Mouse (Mus musculus) heart, adult 11 months (tissue): ENCODE data around the gene Nip7.
"Not testable (repeated sequence)": the region's sequence is repeated elsewhere in the genome, so short reads cannot be mapped to it uniquely, and the experiment has no call there.

Experiments
- DNase-seq: peaks from one replicate; pipeline ENCODE4 v3.0.0; 2022

Nip7 gene

GRCm38 (mm10) chr8:107073706-107074105 lies 17.0 kb downstream of the Nip7 start:
- DNase-seq = no peak

- DNase-seq = no peak
Measured at GRCm38 (mm10) chr8:107074128-107074527, 17.5 kb downstream of the Nip7 start.

- peak; percentile 93 for DNase-seq
Measured at GRCm38 (mm10) chr8:107076239-107076888, 19.7 kb downstream of the Nip7 start.

DNA sequence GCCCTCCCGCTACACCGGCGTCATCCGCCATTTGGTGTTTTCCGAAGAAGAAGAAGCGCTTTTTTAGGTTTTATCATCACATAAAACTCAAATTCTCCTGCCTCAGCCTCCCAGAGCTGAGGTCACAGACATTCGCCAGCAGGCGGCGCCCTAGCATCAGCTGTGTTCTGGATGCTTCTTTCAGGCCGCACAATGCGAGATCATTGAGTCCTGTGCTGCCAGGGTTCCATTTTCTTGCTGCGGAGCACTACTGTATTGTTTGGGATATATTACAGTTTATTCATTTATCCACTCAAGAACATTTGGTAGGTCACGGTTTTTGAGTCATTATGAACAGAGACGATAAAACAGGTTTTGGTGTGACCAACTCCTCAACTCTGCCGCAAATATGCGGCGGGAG lies 28.7 kb downstream of the Nip7 start:
- DNase-seq = peak; percentile 75

DNA sequence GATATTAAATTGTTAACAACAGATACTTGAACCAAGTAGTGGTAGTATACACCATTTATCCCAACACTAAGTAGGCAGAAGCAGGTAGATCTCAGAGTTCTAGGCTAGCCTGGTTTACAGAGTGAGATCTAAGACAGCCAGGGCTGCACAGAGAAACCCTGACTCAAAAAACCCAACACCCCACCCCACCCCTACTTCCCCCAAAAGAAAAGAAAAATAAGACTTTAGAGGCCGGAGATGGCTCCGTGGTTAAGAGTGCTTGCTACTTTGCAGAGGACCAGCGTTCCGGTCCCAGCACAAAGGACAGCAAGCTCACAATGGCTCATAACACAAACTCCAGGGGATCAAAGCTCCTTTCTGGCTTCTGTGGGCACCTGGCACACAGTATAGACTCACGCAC lies 29.3 kb downstream of the Nip7 start:
- DNase-seq = peak; percentile 73

GRCm38 (mm10) chr8:107088526-107089063 lies 31.9 kb downstream of the Nip7 start:
- peak; percentile 70 for DNase-seq

DNA sequence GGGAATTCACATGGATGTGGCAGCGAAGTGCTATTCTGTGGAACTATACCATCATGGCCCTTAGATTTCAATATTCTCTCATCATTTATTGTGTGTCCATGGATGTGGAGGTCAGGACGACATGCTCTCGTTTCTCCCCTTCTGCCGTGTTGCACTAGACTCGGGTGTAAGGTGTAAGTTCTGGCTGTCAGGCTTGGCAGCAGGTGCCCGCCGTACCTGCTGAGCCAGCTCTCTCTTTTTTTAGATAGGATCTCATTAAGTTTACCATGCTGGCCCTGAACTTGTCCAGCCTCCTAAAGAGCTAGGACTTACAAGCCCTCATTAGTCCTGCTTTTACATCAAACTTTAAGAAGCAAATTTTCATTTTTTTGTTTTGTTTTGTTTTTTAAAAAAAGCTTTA lies 33.9 kb downstream of the Nip7 start:
- DNase-seq = no peak

DNA sequence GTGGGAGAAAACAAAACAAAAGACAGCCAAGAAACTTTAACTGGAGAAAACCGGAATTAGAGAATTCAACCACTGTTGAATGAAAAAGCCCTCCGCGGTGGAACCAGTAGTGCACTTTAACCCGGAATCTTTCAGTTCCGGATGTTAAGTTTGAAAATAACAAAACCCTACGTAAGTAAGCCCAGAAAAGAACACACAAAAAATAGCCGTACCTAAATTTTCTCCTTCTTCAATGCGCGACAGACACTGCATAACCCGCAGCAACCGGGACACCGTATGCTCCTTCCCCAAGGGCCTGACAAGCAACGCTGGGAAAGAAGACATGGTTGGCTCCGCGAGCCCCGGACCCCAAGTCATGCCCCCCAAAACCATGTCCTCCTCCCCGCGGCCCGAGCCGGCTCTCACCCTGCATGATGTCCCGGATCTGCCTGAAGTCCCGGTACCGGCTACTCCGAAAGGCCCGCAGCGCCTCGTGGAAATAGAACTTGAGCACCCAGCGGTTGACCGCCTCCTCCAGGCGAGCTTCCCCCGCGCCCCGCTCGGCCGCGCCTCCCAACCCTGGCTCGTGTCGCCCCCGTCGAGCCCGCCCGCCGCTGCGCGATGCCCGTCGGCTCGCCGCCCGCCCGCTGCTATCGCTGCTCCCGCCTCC lies 39.2 kb downstream of the Nip7 start:
- no peak for DNase-seq

- DNase-seq = peak; percentile 100
Measured at GRCm38 (mm10) chr8:107096366-107097036, 39.8 kb downstream of the Nip7 start, which contains the start of gene Terf2. Terf2 (minus strand) TSS chr8:107096547.

- peak; percentile 85 for DNase-seq
Measured at GRCm38 (mm10) chr8:107100635-107101034, 44.0 kb downstream of the Nip7 start.

DNA sequence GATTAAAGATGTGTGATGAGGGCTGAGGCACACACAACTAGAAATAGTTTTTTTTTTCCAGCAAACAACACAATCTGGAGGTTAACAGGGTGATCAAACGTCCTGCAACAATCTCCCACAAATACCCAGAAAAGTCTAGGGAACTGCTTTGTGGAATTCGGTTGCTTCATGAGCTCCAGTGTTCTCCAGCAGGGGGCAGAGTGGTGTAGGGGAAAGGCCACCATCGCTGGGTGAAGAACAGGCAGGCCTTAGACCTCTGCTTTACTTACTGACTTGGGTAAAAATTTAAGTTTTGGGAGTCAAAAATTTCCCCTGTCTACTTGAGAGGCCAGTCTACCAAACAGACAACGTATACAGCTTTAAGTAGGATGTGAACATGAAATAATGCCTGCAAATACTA lies 47.9 kb downstream of the Nip7 start:
- peak; percentile 87 for DNase-seq

DNA sequence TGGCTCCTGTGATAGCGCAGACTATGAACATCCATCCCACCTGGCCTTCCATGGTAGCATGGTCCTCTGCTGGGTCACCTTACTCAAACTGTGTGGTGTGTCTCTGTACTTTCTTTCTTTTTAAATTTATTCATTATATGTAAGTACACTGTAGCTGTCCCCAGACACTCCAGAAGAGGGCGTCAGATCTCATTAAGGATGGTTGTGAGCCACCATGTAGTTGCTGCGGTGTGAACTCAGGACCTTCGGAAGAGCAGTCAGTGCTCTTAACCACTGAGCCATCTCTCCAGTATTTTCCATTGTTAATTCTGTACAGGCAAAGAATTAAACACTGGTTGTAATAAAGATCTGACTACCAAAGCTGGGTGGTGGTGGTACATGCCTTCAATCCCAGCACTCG lies 51.4 kb downstream of the Nip7 start:
- not testable (repeated sequence) for DNase-seq

DNA sequence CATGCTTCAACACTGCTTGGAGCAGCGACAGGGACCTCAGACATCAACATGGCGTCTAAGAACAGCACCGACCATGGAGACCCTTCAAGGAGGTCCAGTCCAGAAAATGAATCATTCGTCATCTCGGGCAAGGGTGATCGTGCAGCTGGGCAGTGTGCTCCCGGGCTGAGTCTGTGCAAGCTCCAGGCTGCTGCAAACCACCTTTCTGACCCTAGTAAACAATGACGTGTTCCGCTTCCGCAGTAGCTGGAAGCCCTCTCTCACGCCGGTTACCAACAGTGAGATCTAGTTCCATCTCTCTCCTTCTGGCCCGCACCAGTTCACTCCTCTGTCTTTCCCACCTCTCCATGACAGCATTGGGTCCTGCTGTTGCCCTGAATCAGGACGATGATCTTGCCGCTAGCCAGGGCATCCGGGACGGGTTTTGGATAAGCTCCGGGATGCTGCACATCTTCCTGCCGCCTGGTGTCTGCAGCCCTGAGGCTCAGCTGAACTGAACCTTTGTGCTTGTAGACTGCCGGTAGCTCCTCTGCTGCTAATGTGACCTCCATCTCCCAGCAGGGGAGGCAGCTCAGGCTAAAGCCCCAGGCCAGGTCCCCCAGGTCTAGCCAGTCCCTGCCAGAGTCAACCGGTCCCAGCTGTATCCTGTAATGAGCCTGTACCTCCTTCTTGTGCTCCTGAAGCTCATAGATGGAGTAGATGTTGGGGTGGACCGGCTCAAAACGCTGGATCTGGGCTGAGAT lies 52.5 kb downstream of the Nip7 start:
- DNase-seq = peak; percentile 79

DNA sequence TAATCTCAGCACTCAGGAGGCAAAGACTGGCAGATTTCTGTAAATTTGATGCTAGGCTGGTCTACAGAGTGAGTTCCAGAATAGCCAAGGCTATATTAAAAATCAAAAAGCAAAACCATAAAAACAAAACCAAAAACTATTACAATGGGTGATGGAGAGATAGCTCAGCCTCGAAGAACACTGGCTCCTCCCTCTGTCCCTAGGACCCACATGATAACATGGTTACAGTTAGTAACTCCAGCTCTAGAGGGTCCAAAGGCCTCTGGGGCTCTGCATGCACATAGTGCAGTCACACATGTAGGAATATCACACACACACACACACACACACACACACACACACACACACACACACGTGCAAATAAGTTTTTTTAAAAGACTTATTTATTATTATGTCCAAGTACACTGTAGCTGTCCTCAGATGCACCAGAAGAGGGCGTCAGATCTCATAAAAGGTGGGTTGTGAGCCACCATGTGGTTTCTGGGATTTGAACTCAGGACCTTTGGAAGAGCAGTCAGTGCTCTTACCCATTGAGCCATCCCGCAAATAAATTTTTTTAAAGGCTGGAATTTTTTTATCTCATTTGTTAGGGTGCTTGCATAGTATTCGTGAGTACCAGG lies 53.2 kb downstream of the Nip7 start:
- no peak for DNase-seq
